ENCODE assay signal across 17 mouse cellular contexts in the genomic region with DNA sequence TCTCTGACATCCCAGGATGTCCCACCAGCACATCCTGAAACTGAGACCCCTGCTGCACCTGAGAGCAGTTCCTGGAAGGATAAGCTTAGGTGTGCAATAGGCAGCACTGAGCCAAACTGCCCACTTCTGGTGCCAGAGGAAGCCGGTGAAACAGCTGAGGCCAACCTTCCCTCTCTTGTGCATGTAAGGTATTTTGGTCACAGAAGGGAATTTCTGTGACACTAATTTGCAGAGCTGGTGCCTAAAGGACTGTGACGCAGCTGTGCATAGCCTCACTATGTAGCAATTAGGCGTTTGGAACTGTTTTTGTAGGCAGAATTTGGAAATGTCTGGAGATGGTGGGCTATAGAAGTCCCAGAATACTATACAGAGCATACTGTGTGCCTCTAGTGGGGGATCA.
DNase-seq lines count a peak whose midpoint lies in the region; ATAC-seq lines count a peak whose summit lies in the region.
"Had no signal": no experiment of that assay in that cellular context is flagged by ENCODE, and none has a peak within 500 bp of the region (broad histone marks: within the 10 kb centered on the region; RNA-seq: fewer than 3 reads in every experiment).

No protein-coding gene starts in this region.

- H3K27ac ChIP-seq in embryonic facial prominence, embryonic 12.5 days = peak overlapping the region; percentile 69; the same call in 1 of the 2 replicates
- no peak overlapping the region for H3K27ac ChIP-seq in embryonic facial prominence, embryonic 10.5 days (replicated peaks)
- no peak overlapping the region for H3K27ac ChIP-seq in lung, embryonic 16.5 days (ENCODE audit: low read length)
- peak overlapping the region; percentile 40; the same call in 1 of the 2 replicates for H3K27ac ChIP-seq in hindbrain, embryonic 15.5 days (replicated peaks)
- H3K27ac ChIP-seq in neural tube, embryonic 14.5 days (ENCODE audit: low read depth, low read length) = peak overlapping the region; percentile 55; the same call in 1 of the 2 replicates
- H3K27ac ChIP-seq: heart, embryonic 10.5 days; intestine, embryonic 15.5 days; liver, embryonic 13.5 days had no signal

- DNase-seq in embryonic facial prominence, embryonic 10.5 days (ENCODE audit: low spot score) = no peak
- DNase-seq in lung, adult 18-20 months = no peak
- DNase-seq in ovary, postnatal 14 days (ENCODE audit: low spot score) = no peak
- DNase-seq: adrenal gland, postnatal 36 days; cerebellum, postnatal 36 days; heart, postnatal 14 days; liver, embryonic 13.5 days; thymus, postnatal 36 days had no signal

- H3K9me3 ChIP-seq in embryonic facial prominence, embryonic 12.5 days = no peaks in the 10 kb centered on the region
- H3K9me3 ChIP-seq in embryonic facial prominence, embryonic 10.5 days = no peaks in the 10 kb centered on the region
- no peaks in the 10 kb centered on the region for H3K9me3 ChIP-seq in lung, embryonic 16.5 days (ENCODE audit: control insufficient read depth, low read length)
- H3K9me3 ChIP-seq in hindbrain, embryonic 15.5 days = no peaks in the 10 kb centered on the region
- H3K9me3 ChIP-seq in neural tube, embryonic 14.5 days (ENCODE audit: control insufficient read depth, low read length) = no peaks in the 10 kb centered on the region
- H3K9me3 ChIP-seq: heart, embryonic 10.5 days; intestine, embryonic 15.5 days; liver, embryonic 13.5 days had no signal

- no peak overlapping the region for H3K9ac ChIP-seq in embryonic facial prominence, embryonic 12.5 days
- 0 out of 2 replicates have a peak overlapping the region, but pooled peaks have one; percentile 9 for H3K9ac ChIP-seq in lung, embryonic 16.5 days (ENCODE audit: low read length)
- no peak overlapping the region for H3K9ac ChIP-seq in hindbrain, embryonic 15.5 days
- H3K9ac ChIP-seq in neural tube, embryonic 14.5 days (replicated peaks; ENCODE audit: low read depth, low read length) = no peak overlapping the region
- H3K9ac ChIP-seq: intestine, embryonic 15.5 days; liver, embryonic 13.5 days had no signal

- ATAC-seq in embryonic facial prominence, embryonic 12.5 days (ENCODE audit: insufficient number of reproducible peaks, insufficient read depth, low FRiP score, low TSS enrichment) = no peak
- no peak for ATAC-seq in lung, embryonic 16.5 days (ENCODE audit: low read depth)
- ATAC-seq in hindbrain, embryonic 15.5 days (ENCODE audit: low FRiP score, low read depth) = 0 out of 2 replicates have a peak, but pooled peaks have one; percentile 19
- ATAC-seq in neural tube, embryonic 14.5 days (ENCODE audit: low read depth) = peak; percentile 29; the same call in 1 of the 2 replicates
- no peak for ATAC-seq in megakaryocyte-erythroid progenitor cell, adult 5-6 weeks (replicated peaks; ENCODE audit: low FRiP score, low TSS enrichment, poor library complexity, severe bottlenecking)
- ATAC-seq: activated CD4-positive, CD25-positive, alpha-beta regulatory T cell, adult 4 months; intestine, embryonic 15.5 days had no signal

- 80% methylated on average over 3 of the region's 3 CpGs for WGBS in embryonic facial prominence, embryonic 12.5 days
- WGBS in embryonic facial prominence, embryonic 10.5 days = 89% methylated on average over 3 of the region's 3 CpGs
- WGBS in lung, embryonic 16.5 days = 88% methylated on average over 3 of the region's 3 CpGs
- WGBS in hindbrain, embryonic 15.5 days = 58% methylated on average over 3 of the region's 3 CpGs
- whole genome bisulfite sequencing in neural tube, embryonic 14.5 days = 64% methylated on average over 3 of the region's 3 CpGs

- H3K27me3 ChIP-seq in embryonic facial prominence, embryonic 12.5 days = no peaks in the 10 kb centered on the region
- H3K27me3 ChIP-seq in embryonic facial prominence, embryonic 10.5 days (replicated peaks; ENCODE audit: low read depth, poor library complexity, severe bottlenecking) = no peaks in the 10 kb centered on the region
- H3K27me3 ChIP-seq in lung, embryonic 16.5 days (ENCODE audit: control insufficient read depth, insufficient read depth, low read depth, low read length) = no peaks in the 10 kb centered on the region
- H3K27me3 ChIP-seq in hindbrain, embryonic 15.5 days = no peaks in the 10 kb centered on the region
- no peaks in the 10 kb centered on the region for H3K27me3 ChIP-seq in neural tube, embryonic 14.5 days (ENCODE audit: control insufficient read depth, insufficient read depth, low read length)
- H3K27me3 ChIP-seq: intestine, embryonic 15.5 days; liver, embryonic 13.5 days had no signal

- peaks cover 27% of the 10 kb centered on the region for H3K4me1 ChIP-seq in embryonic facial prominence, embryonic 12.5 days
- peaks cover 10% of the 10 kb centered on the region for H3K4me1 ChIP-seq in embryonic facial prominence, embryonic 10.5 days
- no peaks in the 10 kb centered on the region; the same call in none of the 2 replicates for H3K4me1 ChIP-seq in lung, embryonic 16.5 days (replicated peaks; ENCODE audit: control insufficient read depth, insufficient read depth, low read length)
- H3K4me1 ChIP-seq in hindbrain, embryonic 15.5 days (replicated peaks) = 0 out of 2 replicates have a peak, but pooled peaks cover 8% of the 10 kb centered on the region
- H3K4me1 ChIP-seq in neural tube, embryonic 14.5 days (ENCODE audit: control insufficient read depth, insufficient read depth, low read length) = peaks cover 8% of the 10 kb centered on the region; the same call in 1 of the 2 replicates
- H3K4me1 ChIP-seq: heart, embryonic 10.5 days; intestine, embryonic 15.5 days; liver, embryonic 13.5 days had no signal

- peaks cover 80% of the 10 kb centered on the region for H3K36me3 ChIP-seq in embryonic facial prominence, embryonic 12.5 days
- peaks cover 96% of the 10 kb centered on the region for H3K36me3 ChIP-seq in embryonic facial prominence, embryonic 10.5 days (replicated peaks)
- H3K36me3 ChIP-seq in lung, embryonic 16.5 days (ENCODE audit: control insufficient read depth, insufficient read depth, low read length) = peaks cover 11% of the 10 kb centered on the region
- peaks cover 58% of the 10 kb centered on the region for H3K36me3 ChIP-seq in hindbrain, embryonic 15.5 days
- H3K36me3 ChIP-seq in neural tube, embryonic 14.5 days (ENCODE audit: control insufficient read depth, insufficient read depth, low read length) = peaks cover 45% of the 10 kb centered on the region

- no peak overlapping the region for H3K4me2 ChIP-seq in embryonic facial prominence, embryonic 12.5 days (replicated peaks)
- H3K4me2 ChIP-seq in lung, embryonic 16.5 days (ENCODE audit: low read depth, low read length) = no peak overlapping the region
- H3K4me2 ChIP-seq in hindbrain, embryonic 15.5 days = no peak overlapping the region
- H3K4me2 ChIP-seq in neural tube, embryonic 14.5 days (ENCODE audit: low read depth, low read length) = no peak overlapping the region
- H3K4me2 ChIP-seq: intestine, embryonic 15.5 days; liver, embryonic 13.5 days; midbrain, embryonic 11.5 days had no signal

- no peak overlapping the region for H3K4me3 ChIP-seq in embryonic facial prominence, embryonic 12.5 days
- H3K4me3 ChIP-seq in embryonic facial prominence, embryonic 10.5 days = no peak overlapping the region
- no peak overlapping the region for H3K4me3 ChIP-seq in lung, embryonic 16.5 days (ENCODE audit: low read length)
- no peak overlapping the region for H3K4me3 ChIP-seq in hindbrain, embryonic 15.5 days
- no peak overlapping the region for H3K4me3 ChIP-seq in neural tube, embryonic 14.5 days (ENCODE audit: low read depth, low read length)
- H3K4me3 ChIP-seq: heart, embryonic 10.5 days; intestine, embryonic 15.5 days; liver, embryonic 13.5 days had no signal

Comparison
In these comparisons a context has a peak if more than half of its experiments do, and no peak if none do; other contexts are left out.
1. H3K27ac ChIP-seq: peak in embryonic facial prominence, embryonic 12.5 days (single experiment), hindbrain, embryonic 15.5 days (single experiment) and neural tube, embryonic 14.5 days (single experiment); none in embryonic facial prominence, embryonic 10.5 days (single experiment) and lung, embryonic 16.5 days (single experiment).
2. ATAC-seq: peak in hindbrain, embryonic 15.5 days (single experiment) and neural tube, embryonic 14.5 days (single experiment); none in embryonic facial prominence, embryonic 12.5 days (single experiment), lung, embryonic 16.5 days (single experiment) and megakaryocyte-erythroid progenitor cell, adult 5-6 weeks (single experiment).